Mouse (Mus musculus): ENCODE data around the gene Ints2. TPM values are rescaled to one million over a fixed set of nuclear protein-coding genes. Genes with fewer than 3 reads are reported as not detected.
"Not testable (repeated sequence)": the region's sequence is repeated elsewhere in the genome, so short reads cannot be mapped to it uniquely, and the experiment has no call there.

Ints2 gene
- polyA plus RNA-seq (2015; fragmentation: Nextera tagmentation; extraction: Ambion mirVana), result 8.2 and 9.8 TPM in 2 replicates

GRCm38 (mm10) chr11:86257460-86258076, at the start of gene Ints2:
TSS of gene Ints2 (minus strand) at chr11:86257575.
- WGBS (ENCODE audit: insufficient replicate concordance), result 5% methylated on average over 32 of the region's 32 CpGs
- peak within 1 kb of the TSS; percentile 48 for H3K27ac ChIP-seq (replicated peaks)
- H3K4me2 ChIP-seq, result peak within 1 kb of the TSS; percentile 79
- peak within 1 kb of the TSS; percentile 85 for H3K9ac ChIP-seq
- peaks cover 8% of the 10 kb centered on the region; the same call in 1 of the 2 replicates for H3K36me3 ChIP-seq (replicated peaks)
- no peaks in the 10 kb centered on the region for H3K9me3 ChIP-seq (replicated peaks)
- no peaks in the 10 kb centered on the region for H3K27me3 ChIP-seq
- ATAC-seq (ENCODE audit: insufficient read depth), result peak; percentile 86
- peaks cover 18% of the 10 kb centered on the region for H3K4me1 ChIP-seq (replicated peaks)
- peak within 1 kb of the TSS; percentile 77 for H3K4me3 ChIP-seq (replicated peaks)

DNA sequence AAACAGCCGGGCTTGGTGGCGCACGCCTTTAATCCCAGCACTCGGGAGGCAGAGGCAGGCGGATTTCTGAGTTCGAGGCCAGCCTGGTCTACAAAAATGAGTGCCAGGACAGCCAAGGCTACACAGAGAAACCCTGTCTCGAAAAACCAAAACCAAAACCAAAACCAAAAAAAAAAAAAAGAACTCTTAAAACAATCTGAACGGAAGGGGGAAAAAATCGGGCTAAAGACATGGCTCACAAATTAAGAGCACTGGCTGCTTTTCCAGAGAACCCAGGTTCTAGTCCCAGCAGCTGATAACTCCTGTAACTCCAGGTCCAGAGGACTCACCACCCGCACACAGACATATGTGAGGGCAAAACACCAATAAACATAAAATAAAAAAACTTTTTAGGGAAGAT, 34.8 kb upstream of the Ints2 start:
- H3K4me2 ChIP-seq; H3K4me3 ChIP-seq (replicated peaks); H3K4me1 ChIP-seq (replicated peaks); H3K27me3 ChIP-seq; ATAC-seq (ENCODE audit: insufficient read depth); H3K27ac ChIP-seq (replicated peaks); H3K9me3 ChIP-seq (replicated peaks); H3K9ac ChIP-seq: not testable (repeated sequence)
- WGBS (ENCODE audit: insufficient replicate concordance), result 88% methylated on average over 10 of the region's 10 CpGs
- H3K36me3 ChIP-seq (replicated peaks), result peaks cover 53% of the 10 kb centered on the region

DNA sequence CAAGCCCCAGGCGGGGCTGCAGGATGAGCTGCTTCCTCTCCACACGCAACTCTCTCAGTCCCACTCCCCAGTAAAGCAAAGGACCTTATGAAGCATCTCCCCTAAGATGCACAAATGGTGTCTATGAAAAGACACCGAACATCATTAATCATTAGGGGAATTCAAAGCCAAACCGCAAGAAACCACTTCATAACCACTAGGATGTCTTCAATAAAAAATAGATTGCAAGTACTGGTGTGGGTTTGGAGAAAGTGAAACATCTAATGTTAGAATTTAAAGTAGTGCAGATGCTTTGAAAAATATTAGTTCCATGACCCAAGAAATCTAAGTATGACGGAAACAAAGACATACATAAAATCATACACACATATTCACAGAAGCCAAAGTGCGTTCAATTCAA, 34.3 kb upstream of the Ints2 start:
- ATAC-seq (ENCODE audit: insufficient read depth), result no peak
- Histone ChIP-seq H3K4me2 (no peak overlapping the region), H3K27me3 (no peaks in the 10 kb centered on the region), H3K4me1 (replicated peaks) (no peaks in the 10 kb centered on the region), H3K9ac (no peak overlapping the region), H3K27ac (replicated peaks) (no peak overlapping the region), H3K4me3 (replicated peaks) (no peak overlapping the region), H3K9me3 (replicated peaks) (no peaks in the 10 kb centered on the region), H3K36me3 (replicated peaks) (peaks cover 51% of the 10 kb centered on the region)
- 91% methylated on average over 6 of the region's 6 CpGs for WGBS (ENCODE audit: insufficient replicate concordance)

GRCm38 (mm10) chr11:86285729-86286128, 28.4 kb upstream of the Ints2 start:
- no peak for ATAC-seq (ENCODE audit: insufficient read depth)
- Histone ChIP-seq H3K9ac (no peak overlapping the region), H3K27ac (replicated peaks) (no peak overlapping the region), H3K27me3 (no peaks in the 10 kb centered on the region), H3K4me2 (no peak overlapping the region), H3K4me1 (replicated peaks) (no peaks in the 10 kb centered on the region), H3K9me3 (replicated peaks) (no peaks in the 10 kb centered on the region), H3K36me3 (replicated peaks) (peaks cover 79% of the 10 kb centered on the region), H3K4me3 (replicated peaks) (no peak overlapping the region)
- WGBS (ENCODE audit: insufficient replicate concordance), result 90% methylated on average over 8 of the region's 8 CpGs

- 84% methylated on average over 6 of the region's 6 CpGs for WGBS (ENCODE audit: insufficient replicate concordance)
- H3K36me3 ChIP-seq (replicated peaks), result peaks cover 78% of the 10 kb centered on the region
- H3K27ac ChIP-seq (replicated peaks), result no peak overlapping the region
- H3K4me2 ChIP-seq, result no peak overlapping the region
- H3K4me1 ChIP-seq (replicated peaks), result no peaks in the 10 kb centered on the region
- H3K27me3 ChIP-seq, result no peaks in the 10 kb centered on the region
- ATAC-seq (ENCODE audit: insufficient read depth), result no peak
- no peak overlapping the region for H3K4me3 ChIP-seq (replicated peaks)
- H3K9ac ChIP-seq, result no peak overlapping the region
- no peaks in the 10 kb centered on the region for H3K9me3 ChIP-seq (replicated peaks)
Measured at GRCm38 (mm10) chr11:86278442-86279102, 21.2 kb upstream of the Ints2 start.

GRCm38 (mm10) chr11:86257054-86257453, 321 bp downstream of the Ints2 start:
- Histone ChIP-seq H3K4me2 (peak overlapping the region; percentile 79), H3K9me3 (replicated peaks) (no peaks in the 10 kb centered on the region), H3K36me3 (replicated peaks) (peaks cover 10% of the 10 kb centered on the region), H3K9ac (peak overlapping the region; percentile 85), H3K27me3 (no peaks in the 10 kb centered on the region), H3K27ac (replicated peaks) (peak overlapping the region; percentile 48), H3K4me3 (replicated peaks) (peak overlapping the region; percentile 77), H3K4me1 (replicated peaks) (peaks cover 18% of the 10 kb centered on the region)
- peak; percentile 59 for ATAC-seq (ENCODE audit: insufficient read depth)
- under 1% methylated on average over 22 of the region's 22 CpGs for WGBS (ENCODE audit: insufficient replicate concordance)

- ATAC-seq (ENCODE audit: insufficient read depth), result no peak
- WGBS (ENCODE audit: insufficient replicate concordance), result 24% methylated on average over 1 of the region's 1 CpGs
- Histone ChIP-seq H3K36me3 (replicated peaks) (peaks cover 33% of the 10 kb centered on the region), H3K4me2 (no peak overlapping the region), H3K9ac (no peak overlapping the region), H3K27ac (replicated peaks) (no peak overlapping the region), H3K27me3 (no peaks in the 10 kb centered on the region), H3K4me1 (replicated peaks) (peaks cover 18% of the 10 kb centered on the region), H3K4me3 (replicated peaks) (no peak overlapping the region), H3K9me3 (replicated peaks) (no peaks in the 10 kb centered on the region)
Measured at GRCm38 (mm10) chr11:86253342-86253741, 4.0 kb downstream of the Ints2 start.

DNA sequence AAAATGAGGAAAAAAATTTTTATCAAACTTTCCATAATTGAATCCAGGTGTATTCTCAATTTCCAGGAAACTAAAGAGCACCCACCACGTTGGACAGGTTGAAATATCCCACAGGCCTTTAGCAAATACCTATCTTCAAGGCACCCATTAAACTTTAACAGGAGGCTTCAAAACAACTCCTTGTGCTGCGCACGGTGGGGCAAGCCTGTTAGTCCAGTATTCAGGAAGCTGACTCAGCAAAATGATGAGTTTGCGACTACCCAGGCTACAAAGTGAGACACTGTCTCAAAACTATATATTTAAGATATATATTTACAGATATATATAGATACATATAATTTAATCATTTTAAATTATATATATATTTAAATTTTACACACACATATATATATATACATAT, 24.9 kb downstream of the Ints2 start:
- H3K36me3 ChIP-seq (replicated peaks), result peaks cover 50% of the 10 kb centered on the region
- H3K4me2 ChIP-seq, result no peak overlapping the region
- no peak for ATAC-seq (ENCODE audit: insufficient read depth)

DNA sequence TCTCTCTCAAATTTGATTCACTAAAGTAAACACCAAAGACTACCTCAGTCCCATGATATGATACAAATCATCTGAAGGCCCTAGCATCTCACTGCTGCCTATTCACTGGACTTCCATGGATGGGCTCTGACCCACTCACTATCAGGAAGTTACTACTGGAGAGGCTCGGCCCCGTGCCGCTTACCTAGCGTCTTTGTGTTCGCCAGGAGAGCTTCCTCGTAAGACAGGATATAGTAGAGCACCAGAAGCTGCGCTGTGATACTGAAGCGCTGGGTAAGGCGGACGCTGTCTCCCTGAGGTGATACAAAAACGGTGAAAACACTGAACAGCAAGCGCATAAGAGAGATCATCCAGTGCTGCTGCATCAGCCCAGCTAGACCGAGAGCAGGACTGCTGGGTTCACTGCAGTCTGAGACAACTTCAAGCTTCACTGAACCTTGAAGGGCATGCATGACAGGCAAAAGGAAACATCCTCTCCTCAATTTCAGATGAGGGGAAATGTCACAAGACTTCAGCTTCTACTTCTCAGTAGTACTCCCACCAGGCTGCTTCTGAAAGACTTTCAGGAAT, 25.5 kb downstream of the Ints2 start:
- 87% methylated on average over 13 of the region's 13 CpGs for WGBS (ENCODE audit: insufficient replicate concordance)
- H3K4me2 ChIP-seq, result no peak overlapping the region
- H3K27ac ChIP-seq (replicated peaks), result no peak overlapping the region
- H3K36me3 ChIP-seq (replicated peaks), result peaks cover 55% of the 10 kb centered on the region
- no peaks in the 10 kb centered on the region for H3K27me3 ChIP-seq
- no peaks in the 10 kb centered on the region for H3K9me3 ChIP-seq (replicated peaks)
- no peak for ATAC-seq (ENCODE audit: insufficient read depth)
- H3K9ac ChIP-seq, result no peak overlapping the region
- no peaks in the 10 kb centered on the region for H3K4me1 ChIP-seq (replicated peaks)
- no peak overlapping the region for H3K4me3 ChIP-seq (replicated peaks)

More for the DNA sequence above, 24.9 kb downstream of the Ints2 start:
- Histone ChIP-seq H3K27ac (replicated peaks) (no peak overlapping the region), H3K4me3 (replicated peaks) (no peak overlapping the region), H3K27me3 (no peaks in the 10 kb centered on the region), H3K9ac (no peak overlapping the region), H3K4me1 (replicated peaks) (no peaks in the 10 kb centered on the region), H3K9me3 (replicated peaks) (no peaks in the 10 kb centered on the region)
- 57% methylated on average over 4 of the region's 4 CpGs for WGBS (ENCODE audit: insufficient replicate concordance)

- Histone ChIP-seq H3K27ac (replicated peaks) (no peak overlapping the region), H3K4me1 (replicated peaks) (no peaks in the 10 kb centered on the region), H3K4me2 (no peak overlapping the region), H3K9me3 (replicated peaks) (no peaks in the 10 kb centered on the region), H3K4me3 (replicated peaks) (no peak overlapping the region), H3K27me3 (no peaks in the 10 kb centered on the region), H3K9ac (no peak overlapping the region), H3K36me3 (replicated peaks) (peaks cover 67% of the 10 kb centered on the region)
- 78% methylated on average over 8 of the region's 8 CpGs for WGBS (ENCODE audit: insufficient replicate concordance)
- no peak for ATAC-seq (ENCODE audit: insufficient read depth)
Measured at GRCm38 (mm10) chr11:86226646-86227180, 30.7 kb downstream of the Ints2 start.

- peaks cover 62% of the 10 kb centered on the region for H3K36me3 ChIP-seq (replicated peaks)
Measured at GRCm38 (mm10) chr11:86225761-86226160, 31.6 kb downstream of the Ints2 start.

More at GRCm38 (mm10) chr11:86225761-86226160, 31.6 kb downstream of the Ints2 start:
- Histone ChIP-seq H3K4me1 (replicated peaks) (no peaks in the 10 kb centered on the region), H3K4me2 (no peak overlapping the region), H3K9ac (no peak overlapping the region), H3K9me3 (replicated peaks) (no peaks in the 10 kb centered on the region), H3K27me3 (no peaks in the 10 kb centered on the region), H3K4me3 (replicated peaks) (no peak overlapping the region), H3K27ac (replicated peaks) (no peak overlapping the region)
- 80% methylated on average over 4 of the region's 4 CpGs for WGBS (ENCODE audit: insufficient replicate concordance)
- ATAC-seq (ENCODE audit: insufficient read depth), result no peak

All from liver, embryonic 15.5 days (tissue).